Mouse (Mus musculus) erythroblast, embryonic 14.5 days (primary cell): ENCODE data around the gene Cep72. TPM values are rescaled to one million over a fixed set of nuclear protein-coding genes. Genes with fewer than 3 reads are reported as not detected.
"Not testable (repeated sequence)": the region's sequence is repeated elsewhere in the genome, so short reads cannot be mapped to it uniquely, and the experiment has no call there.

Experiments
- H3K27me3 ChIP-seq: 2 replicates; pipeline ENCODE4 v1.6.1; 2012; ENCODE audit warnings: inconsistent platforms; ENCODE audit not compliant: control insufficient read depth
- H3K36me3 ChIP-seq: 2 replicates; pipeline ENCODE4 v1.6.1; 2012; ENCODE audit warnings: mild to moderate bottlenecking, inconsistent platforms; ENCODE audit not compliant: control insufficient read depth
- H3K4me1 ChIP-seq: 2 replicates; pipeline ENCODE4 v1.6.1; 2012; ENCODE audit warnings: inconsistent platforms; ENCODE audit not compliant: control insufficient read depth
- H3K4me3 ChIP-seq: replicated peaks from 2 replicates; pipeline ENCODE3; 2012; ENCODE audit warnings: moderate library complexity, mild to moderate bottlenecking, inconsistent platforms
- H3K9me3 ChIP-seq: 2 replicates; pipeline ENCODE4 v1.6.1; 2012; ENCODE audit warnings: low read length, inconsistent platforms, mixed read lengths; ENCODE audit not compliant: control insufficient read depth
- GATA1 ChIP-seq: IDR thresholded peaks from 2 replicates; pipeline ENCODE4 v1.6.1; 2012; ENCODE audit warnings: low read length, inconsistent platforms, mixed read lengths
- TAL1 ChIP-seq: IDR thresholded peaks from 3 replicates; pipeline ENCODE4 v1.6.1; 2012; ENCODE audit warnings: low read length, inconsistent platforms, mixed read lengths
- polyA plus RNA-seq: library from polyadenylated mRNA; stranded (reverse); fragments of >175 nt; gene quantifications from 2 replicates; pipeline ENCODE4 v1.2.3, GENCODE M21; 2012

Gene Cep72
- polyA plus RNA-seq, 1 experiment: 0.34 TPM

DNA sequence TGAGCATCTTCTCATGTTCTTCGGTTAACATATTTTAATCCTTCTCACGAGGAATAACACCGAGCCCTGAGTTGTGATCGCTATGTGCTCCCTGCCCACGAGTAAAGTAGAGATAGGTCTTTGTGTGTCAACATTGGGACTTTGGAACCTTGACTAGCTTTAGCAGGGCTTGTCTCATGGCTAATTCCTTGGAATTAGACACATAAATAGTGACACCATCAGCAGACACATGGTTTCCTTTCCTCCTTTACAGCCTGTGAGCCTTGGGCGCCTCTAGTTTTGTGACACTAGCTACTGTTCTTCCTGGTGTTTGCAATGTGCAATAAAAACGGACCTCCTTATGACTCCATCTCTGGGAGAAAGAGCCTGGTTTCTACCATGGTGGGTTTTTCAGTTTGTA lies 11.3 kb upstream of the Cep72 start:
- no peak for TF ChIP-seq GATA1
- TF ChIP-seq TAL1: no peak
- no peak overlapping the region for H3K4me3 ChIP-seq
- H3K36me3 ChIP-seq: no peaks in the 10 kb centered on the region
- peaks cover 21% of the 10 kb centered on the region for H3K27me3 ChIP-seq
- H3K4me1 ChIP-seq: peaks cover 34% of the 10 kb centered on the region
- no peaks in the 10 kb centered on the region for H3K9me3 ChIP-seq

DNA sequence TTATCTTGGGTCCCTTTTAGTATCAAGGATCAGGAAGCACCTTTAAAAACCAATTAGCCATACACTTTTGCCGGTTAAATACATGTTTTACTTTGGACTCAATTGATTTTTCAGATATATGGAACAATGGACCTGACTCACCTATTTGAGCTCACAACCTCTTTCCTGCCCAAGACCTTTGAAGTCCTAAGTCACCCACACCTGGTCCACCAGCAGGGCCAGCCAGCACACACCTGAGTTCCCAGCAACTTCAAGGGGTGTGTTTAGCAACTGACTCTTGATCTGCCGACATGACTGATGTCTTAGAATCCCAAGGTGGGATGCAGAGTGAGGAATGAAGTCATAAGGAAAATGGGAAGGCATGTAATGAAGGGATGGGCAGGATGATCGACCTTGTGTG lies 9.6 kb upstream of the Cep72 start:
- Histone ChIP-seq H3K36me3 (no peaks in the 10 kb centered on the region), H3K27me3 (peaks cover 5% of the 10 kb centered on the region), H3K4me1 (peaks cover 37% of the 10 kb centered on the region), H3K4me3 (no peak overlapping the region), H3K9me3 (no peaks in the 10 kb centered on the region)
- no peak for TF ChIP-seq GATA1
- no peak for TF ChIP-seq TAL1

DNA sequence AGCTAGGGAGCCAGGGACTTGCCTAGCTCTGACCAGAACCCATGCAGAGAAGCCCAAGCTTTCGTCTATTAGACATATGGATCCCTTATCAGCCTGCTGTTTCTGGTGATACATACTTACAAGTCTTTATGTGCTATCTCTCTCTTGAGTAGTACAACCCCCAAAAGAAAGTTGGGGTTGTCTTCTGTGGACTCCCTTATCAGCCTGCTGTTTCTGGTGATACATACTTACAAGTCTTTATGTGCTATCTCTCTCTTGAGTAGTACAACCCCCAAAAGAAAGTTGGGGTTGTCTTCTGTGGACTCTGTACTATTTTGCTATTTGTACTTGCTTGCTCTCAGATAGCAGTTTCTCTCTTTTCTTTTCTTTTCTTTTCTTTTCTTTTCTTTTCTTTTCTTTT lies 9.1 kb upstream of the Cep72 start:
- not testable (repeated sequence) for H3K27me3 ChIP-seq, H3K9me3 ChIP-seq, H3K4me3 ChIP-seq

DNA sequence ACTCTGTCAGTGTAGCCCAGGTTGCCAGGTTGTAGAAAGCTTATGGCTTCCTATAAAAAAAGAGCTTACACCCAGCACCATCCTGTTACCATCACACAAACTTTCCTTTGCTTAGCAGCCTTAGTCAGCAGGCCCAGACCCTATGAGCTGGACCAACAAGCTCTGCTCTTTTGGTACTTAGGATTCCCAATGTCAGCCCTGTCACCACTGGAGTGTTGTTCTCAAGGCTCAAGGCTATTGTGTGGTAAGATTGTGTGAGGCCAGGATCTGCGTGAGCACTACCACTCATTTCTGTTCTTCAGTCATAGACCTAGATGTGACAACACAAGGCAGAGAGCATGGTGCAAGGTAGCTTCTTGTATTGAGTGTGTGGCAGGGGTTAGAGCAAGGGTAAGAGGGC lies 4.5 kb upstream of the Cep72 start:
- peaks cover 57% of the 10 kb centered on the region for H3K4me1 ChIP-seq
- H3K4me3 ChIP-seq: no peak overlapping the region
- TF ChIP-seq TAL1: no peak
- TF ChIP-seq GATA1: no peak
- H3K9me3 ChIP-seq: no peaks in the 10 kb centered on the region
- H3K36me3 ChIP-seq: no peaks in the 10 kb centered on the region
- no peaks in the 10 kb centered on the region for H3K27me3 ChIP-seq

More for the DNA sequence above, 9.1 kb upstream of the Cep72 start:
- not testable (repeated sequence) for H3K36me3 ChIP-seq
- peaks cover 42% of the 10 kb centered on the region for H3K4me1 ChIP-seq

DNA sequence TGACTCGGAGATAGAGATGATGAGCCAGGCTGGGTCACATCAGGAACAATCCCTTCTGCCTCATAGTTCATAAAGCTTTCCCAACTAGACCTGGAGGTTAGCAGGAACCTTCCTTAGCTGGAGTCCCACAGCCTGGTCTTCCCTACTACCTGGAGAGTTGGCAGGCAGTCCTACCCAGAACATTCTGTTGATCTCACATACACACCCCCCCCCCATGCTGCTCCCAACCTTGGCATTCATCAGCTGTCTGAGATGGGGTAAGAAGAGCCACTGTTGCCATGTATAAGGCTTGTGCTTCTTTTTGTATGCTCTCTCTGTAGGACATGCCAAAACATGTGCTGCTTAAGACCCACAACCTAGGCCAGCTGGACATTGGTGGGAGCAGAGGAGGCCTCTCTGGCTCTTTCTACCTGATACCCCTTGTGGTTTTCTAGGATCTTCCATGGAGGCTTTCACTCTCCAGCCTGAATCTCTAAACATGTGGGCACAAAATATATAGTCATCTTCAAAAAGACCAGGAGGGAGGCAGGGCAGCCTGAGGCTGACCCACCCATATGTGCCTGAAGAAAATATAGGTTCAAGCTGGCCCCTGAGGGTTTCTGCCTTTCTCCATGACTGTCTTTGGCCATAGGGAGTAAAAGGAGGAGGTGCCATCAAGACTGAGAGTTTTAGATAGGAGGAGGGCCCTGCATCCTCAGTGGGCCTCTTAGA lies 1.4 kb upstream of the Cep72 start:
- H3K9me3 ChIP-seq: no peaks in the 10 kb centered on the region
- H3K4me1 ChIP-seq: peaks cover 50% of the 10 kb centered on the region
- no peaks in the 10 kb centered on the region for H3K27me3 ChIP-seq
- H3K4me3 ChIP-seq: no peak overlapping the region
- peaks cover 14% of the 10 kb centered on the region for H3K36me3 ChIP-seq
- TF ChIP-seq GATA1 (no peak), TAL1 (no peak)

DNA sequence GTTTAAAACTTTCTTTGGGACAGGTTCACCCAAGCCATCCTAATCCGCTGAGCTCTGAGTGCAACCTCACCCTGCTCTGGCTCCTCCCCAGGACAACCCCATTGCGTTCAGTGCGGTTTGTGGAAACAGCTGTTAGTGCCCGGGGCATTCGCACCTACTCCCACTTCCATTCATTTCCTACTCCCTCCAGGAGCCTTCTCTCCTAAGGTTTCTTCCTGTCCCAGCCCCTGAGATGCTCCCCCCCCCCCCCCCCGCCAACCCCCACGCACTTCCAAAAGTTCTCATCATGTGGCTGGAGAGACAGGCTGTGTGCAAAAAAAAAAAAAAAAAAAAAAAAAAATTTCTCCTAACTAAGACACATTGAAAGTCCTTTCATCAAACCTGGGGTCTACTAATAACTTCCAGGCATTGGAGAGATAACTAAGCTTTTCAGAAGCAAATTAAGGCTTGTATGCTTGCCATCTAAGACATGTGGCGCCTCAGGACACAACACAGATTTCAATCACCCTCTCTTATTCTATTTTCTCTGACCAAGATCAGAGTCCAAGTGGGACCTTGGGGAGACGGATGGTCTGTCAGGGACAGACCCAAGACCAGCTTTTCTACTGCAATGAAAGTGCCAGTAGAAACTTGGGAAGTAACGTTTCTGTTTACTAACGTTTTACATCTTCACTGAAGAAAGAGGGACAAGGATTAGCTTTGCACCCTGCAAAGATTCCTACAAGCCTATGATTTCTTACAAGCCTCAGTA lies 454 bp upstream of the Cep72 start:
- Histone ChIP-seq H3K4me1 (peaks cover 50% of the 10 kb centered on the region), H3K4me3 (peak overlapping the region; percentile 79), H3K36me3 (peaks cover 23% of the 10 kb centered on the region), H3K9me3 (no peaks in the 10 kb centered on the region), H3K27me3 (no peaks in the 10 kb centered on the region)
- no peak for TF ChIP-seq GATA1
- no peak for TF ChIP-seq TAL1

DNA sequence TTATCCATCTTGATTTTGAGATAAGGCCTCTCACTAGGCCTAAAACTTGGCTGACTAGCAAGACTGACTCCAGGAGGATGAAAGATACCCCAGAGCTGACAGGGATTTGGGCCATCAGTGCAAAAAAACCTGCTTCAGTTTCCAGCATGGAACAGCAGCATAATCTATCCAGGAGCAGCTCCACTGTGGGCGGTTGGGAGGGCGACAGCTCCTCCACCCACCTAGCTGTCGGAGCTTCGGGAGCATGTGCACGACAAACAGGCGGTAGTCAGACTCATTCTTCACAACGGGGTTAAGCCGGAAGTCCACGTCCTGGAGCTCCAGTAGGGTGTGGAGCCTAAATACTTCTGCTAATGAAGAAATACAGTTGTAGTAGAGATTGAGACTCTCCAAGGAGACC lies 4.0 kb downstream of the Cep72 start:
- Histone ChIP-seq H3K4me1 (peaks cover 18% of the 10 kb centered on the region), H3K36me3 (peaks cover 53% of the 10 kb centered on the region), H3K27me3 (no peaks in the 10 kb centered on the region), H3K4me3 (no peak overlapping the region), H3K9me3 (no peaks in the 10 kb centered on the region)
- no peak for TF ChIP-seq GATA1

DNA sequence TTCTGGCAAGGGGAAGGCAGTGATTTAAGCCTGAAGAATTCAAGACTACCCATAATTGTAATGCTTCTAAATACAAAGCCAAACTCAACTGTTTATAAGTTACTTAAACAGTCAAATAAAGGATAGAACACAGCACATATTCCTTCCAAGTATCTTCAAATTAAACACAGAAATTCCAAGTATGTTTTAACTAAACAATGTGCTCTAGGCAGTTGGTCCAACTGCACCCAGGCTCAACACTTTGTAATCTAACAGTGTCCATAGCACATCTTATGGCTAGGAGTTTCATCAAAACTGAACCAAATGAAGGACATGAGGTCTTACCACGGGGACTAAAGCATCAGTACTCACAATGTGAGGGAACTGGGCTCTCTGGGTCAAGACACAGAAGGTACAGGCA lies 5.9 kb downstream of the Cep72 start:
- H3K4me3 ChIP-seq: no peak overlapping the region
- peaks cover 70% of the 10 kb centered on the region for H3K36me3 ChIP-seq
- TF ChIP-seq GATA1 (no peak), TAL1 (no peak)
- H3K9me3 ChIP-seq: no peaks in the 10 kb centered on the region
- no peaks in the 10 kb centered on the region for H3K27me3 ChIP-seq
- H3K4me1 ChIP-seq: peaks cover 8% of the 10 kb centered on the region

DNA sequence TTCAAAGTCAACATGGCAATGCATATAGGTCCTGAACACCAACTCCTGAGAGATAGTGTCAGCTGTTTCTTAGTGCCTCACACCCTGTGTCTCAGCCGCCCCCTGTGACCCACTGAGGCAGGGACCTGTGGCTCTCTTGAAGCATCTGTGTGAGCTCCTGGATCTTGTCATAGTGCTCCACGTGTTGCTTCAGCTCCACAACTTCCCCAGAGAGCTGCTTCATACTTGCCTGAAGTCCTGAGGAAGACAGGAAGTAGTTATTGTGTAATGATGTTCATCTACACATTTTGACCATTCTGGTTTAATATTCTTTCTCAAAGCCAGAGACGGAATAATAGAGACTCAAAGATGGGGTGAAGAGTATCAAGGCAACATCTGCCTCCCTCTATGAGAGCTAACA lies 22.2 kb downstream of the Cep72 start:
- no peak for TF ChIP-seq GATA1
- TF ChIP-seq TAL1: no peak
- Histone ChIP-seq H3K27me3 (no peaks in the 10 kb centered on the region), H3K4me1 (no peaks in the 10 kb centered on the region), H3K9me3 (no peaks in the 10 kb centered on the region), H3K36me3 (peaks cover 83% of the 10 kb centered on the region), H3K4me3 (no peak overlapping the region)
